Mouse (Mus musculus) stomach, embryonic 14.5 days (tissue): ENCODE results near the gene Cdh13. TPM values are rescaled to one million over a fixed set of nuclear protein-coding genes. Genes with fewer than 3 reads are reported as not detected.

Experiments
- ATAC-seq: fragments of 200-750 bp; cut with Nextera tagmentation; 2 replicates; pipeline ENCODE4 v1.8.0; 2017; ENCODE audit warnings: low read depth, moderate TSS enrichment; ENCODE audit not compliant: insufficient number of reproducible peaks, insufficient read depth, low FRiP score
- H3K27ac ChIP-seq: fragments of 300-500 bp; sonication (generic); 2 replicates; pipeline ENCODE4 v1.5.1; 2014; ENCODE audit warnings: mild to moderate bottlenecking, low read length, moderate library complexity, mixed read lengths
- H3K27me3 ChIP-seq: fragments of 300-500 bp; sonication (generic); 2 replicates; pipeline ENCODE4 v1.6.1; 2014; ENCODE audit warnings: low read length, control low read depth, mixed read lengths; ENCODE audit not compliant: control insufficient read depth, insufficient read depth
- H3K36me3 ChIP-seq: fragments of 300-500 bp; sonication (generic); 2 replicates; pipeline ENCODE4 v1.6.1; 2014; ENCODE audit warnings: mild to moderate bottlenecking, control low read depth, low read length, moderate library complexity, mixed read lengths; ENCODE audit not compliant: control insufficient read depth, insufficient read depth
- H3K4me1 ChIP-seq: fragments of 300-500 bp; sonication (generic); 2 replicates; pipeline ENCODE4 v1.6.1; 2014; ENCODE audit warnings: low read length, control low read depth, mixed read lengths; ENCODE audit not compliant: control insufficient read depth, insufficient read depth
- H3K4me2 ChIP-seq: fragments of 300-500 bp; sonication (generic); replicated peaks from 2 replicates; pipeline ENCODE4 v1.6.1; 2014; ENCODE audit warnings: low read depth, low read length, control low read depth
- H3K4me3 ChIP-seq: fragments of 300-500 bp; sonication (generic); 2 replicates; pipeline ENCODE4 v1.5.1; 2014; ENCODE audit warnings: low read depth, low read length, control low read depth
- H3K9ac ChIP-seq: fragments of 300-500 bp; sonication (generic); replicated peaks from 2 replicates; pipeline ENCODE4 v1.6.1; 2014; ENCODE audit warnings: low read depth, mild to moderate bottlenecking, control low read depth, low read length, moderate library complexity, mixed read lengths
- H3K9me3 ChIP-seq: fragments of 300-500 bp; sonication (generic); 2 replicates; pipeline ENCODE4 v1.6.1; 2016; ENCODE audit warnings: low read depth, low read length, control low read depth; ENCODE audit not compliant: control insufficient read depth
- WGBS: fragments of 180-500 bp; shearing (Covaris S2); extraction: QIAGEN DNeasy Blood & Tissue Kit; methylation state at CpG from one replicate; pipeline ENCODE4 v1.1.7; 2014; 5-methylcytosine and 5-hydroxymethylcytosine counted together
- polyA plus RNA-seq: library from polyadenylated mRNA; unstranded; fragments of >200 nt; fragmentation: Nextera tagmentation; extraction: Ambion mirVana; gene quantifications from 2 replicates; pipeline ENCODE4 v1.2.1, GENCODE M21; 2014

Gene Cdh13
- polyA plus RNA-seq, 1 experiment from 2014 or later: 17.6 TPM

GRCm38 (mm10) chr8:118431731-118432440 is 148.4 kb downstream of the Cdh13 start:
- Histone ChIP-seq H3K9ac (no peak overlapping the region), H3K27me3 (no peaks in the 10 kb centered on the region), H3K4me3 (no peak overlapping the region), H3K36me3 (no peaks in the 10 kb centered on the region), H3K4me1 (no peaks in the 10 kb centered on the region), H3K27ac (no peak overlapping the region), H3K4me2 (no peak overlapping the region), H3K9me3 (no peaks in the 10 kb centered on the region)
- no peak for ATAC-seq
- WGBS: 74% methylated on average over 11 of the region's 11 CpGs

- no peak for ATAC-seq
- Histone ChIP-seq H3K27ac (no peak overlapping the region), H3K9ac (no peak overlapping the region), H3K36me3 (no peaks in the 10 kb centered on the region), H3K4me1 (no peaks in the 10 kb centered on the region), H3K9me3 (no peaks in the 10 kb centered on the region), H3K27me3 (no peaks in the 10 kb centered on the region), H3K4me3 (no peak overlapping the region), H3K4me2 (no peak overlapping the region)
- WGBS: 88% methylated on average over 3 of the region's 3 CpGs
Observed at GRCm38 (mm10) chr8:118433553-118434180, 150.1 kb downstream of the Cdh13 start.

GRCm38 (mm10) chr8:118436751-118437150 is 153.2 kb downstream of the Cdh13 start:
- Histone ChIP-seq H3K27me3 (no peaks in the 10 kb centered on the region), H3K4me2 (no peak overlapping the region), H3K36me3 (no peaks in the 10 kb centered on the region), H3K4me1 (no peaks in the 10 kb centered on the region), H3K9ac (no peak overlapping the region), H3K9me3 (no peaks in the 10 kb centered on the region), H3K27ac (no peak overlapping the region), H3K4me3 (no peak overlapping the region)
- no peak for ATAC-seq
- 70% methylated on average over 5 of the region's 5 CpGs for WGBS

DNA sequence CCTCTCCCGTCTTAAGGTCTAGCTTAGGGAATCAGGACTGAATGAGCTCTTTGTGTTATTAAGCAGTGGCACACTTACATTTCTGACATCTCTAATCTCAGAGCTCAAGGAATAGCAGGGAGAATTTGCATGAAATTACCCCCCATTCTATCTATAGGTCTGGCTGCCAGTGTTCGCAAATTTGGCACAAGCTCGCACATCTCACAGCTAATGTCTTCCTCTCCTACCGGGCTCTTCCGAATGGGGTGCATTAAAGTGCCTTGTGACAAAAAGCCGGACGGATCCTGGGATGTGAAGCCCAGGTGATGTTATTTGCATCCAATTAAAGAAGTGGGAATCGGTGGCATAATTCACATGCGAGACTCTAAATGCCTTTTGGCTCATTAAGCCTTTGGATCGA is 153.6 kb downstream of the Cdh13 start:
- Histone ChIP-seq H3K9me3 (no peaks in the 10 kb centered on the region), H3K9ac (no peak overlapping the region), H3K36me3 (no peaks in the 10 kb centered on the region), H3K4me1 (no peaks in the 10 kb centered on the region), H3K4me2 (no peak overlapping the region), H3K27me3 (no peaks in the 10 kb centered on the region), H3K4me3 (no peak overlapping the region), H3K27ac (no peak overlapping the region)
- WGBS: 87% methylated on average over 10 of the region's 10 CpGs
- no peak for ATAC-seq

DNA sequence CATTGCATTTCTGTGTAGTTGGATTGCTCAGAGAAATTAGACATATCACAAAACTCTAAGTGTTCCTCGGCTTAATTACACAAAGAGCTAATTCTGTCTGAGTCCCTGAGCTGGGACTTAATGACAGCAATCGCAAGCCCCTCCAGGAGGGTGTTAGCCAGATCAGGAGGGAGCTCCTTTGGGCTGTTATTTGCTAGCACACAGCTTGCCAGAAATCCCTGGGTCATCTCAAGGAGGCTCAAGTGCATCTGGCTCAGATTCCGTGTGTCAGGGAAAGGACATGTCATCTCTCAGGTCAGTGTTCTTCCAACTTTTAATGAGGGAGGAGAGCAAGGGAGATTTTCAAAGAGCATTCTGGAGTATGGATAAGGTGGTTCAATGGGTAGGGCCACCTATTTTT is 154.3 kb downstream of the Cdh13 start:
- Histone ChIP-seq H3K36me3 (no peaks in the 10 kb centered on the region), H3K9ac (no peak overlapping the region), H3K4me1 (no peaks in the 10 kb centered on the region), H3K27ac (no peak overlapping the region), H3K4me2 (no peak overlapping the region), H3K4me3 (no peak overlapping the region), H3K9me3 (no peaks in the 10 kb centered on the region), H3K27me3 (no peaks in the 10 kb centered on the region)
- ATAC-seq: no peak
- WGBS: 72% methylated on average over 3 of the region's 3 CpGs

GRCm38 (mm10) chr8:118439857-118440256 is 156.3 kb downstream of the Cdh13 start:
- Histone ChIP-seq H3K36me3 (no peaks in the 10 kb centered on the region), H3K27me3 (no peaks in the 10 kb centered on the region), H3K4me2 (no peak overlapping the region), H3K4me1 (no peaks in the 10 kb centered on the region), H3K9ac (no peak overlapping the region), H3K9me3 (no peaks in the 10 kb centered on the region), H3K27ac (no peak overlapping the region), H3K4me3 (no peak overlapping the region)
- WGBS: 79% methylated on average over 5 of the region's 5 CpGs
- ATAC-seq: no peak

- Histone ChIP-seq H3K4me2 (no peak overlapping the region), H3K27ac (no peak overlapping the region), H3K4me1 (no peaks in the 10 kb centered on the region), H3K27me3 (no peaks in the 10 kb centered on the region), H3K36me3 (no peaks in the 10 kb centered on the region), H3K9ac (no peak overlapping the region), H3K4me3 (no peak overlapping the region), H3K9me3 (no peaks in the 10 kb centered on the region)
- no peak for ATAC-seq
- WGBS: 61% methylated on average over 3 of the region's 3 CpGs
Observed at GRCm38 (mm10) chr8:118443361-118443760, 159.8 kb downstream of the Cdh13 start.

GRCm38 (mm10) chr8:118444651-118445207 is 161.2 kb downstream of the Cdh13 start:
- Histone ChIP-seq H3K36me3 (no peaks in the 10 kb centered on the region), H3K4me2 (no peak overlapping the region), H3K27me3 (no peaks in the 10 kb centered on the region), H3K4me1 (no peaks in the 10 kb centered on the region), H3K27ac (no peak overlapping the region), H3K4me3 (no peak overlapping the region), H3K9ac (no peak overlapping the region), H3K9me3 (no peaks in the 10 kb centered on the region)
- WGBS: 88% methylated on average over 8 of the region's 8 CpGs
- ATAC-seq: no peak
